Mouse (Mus musculus): ENCODE results near the gene Tulp1.

Gene Tulp1

DNA sequence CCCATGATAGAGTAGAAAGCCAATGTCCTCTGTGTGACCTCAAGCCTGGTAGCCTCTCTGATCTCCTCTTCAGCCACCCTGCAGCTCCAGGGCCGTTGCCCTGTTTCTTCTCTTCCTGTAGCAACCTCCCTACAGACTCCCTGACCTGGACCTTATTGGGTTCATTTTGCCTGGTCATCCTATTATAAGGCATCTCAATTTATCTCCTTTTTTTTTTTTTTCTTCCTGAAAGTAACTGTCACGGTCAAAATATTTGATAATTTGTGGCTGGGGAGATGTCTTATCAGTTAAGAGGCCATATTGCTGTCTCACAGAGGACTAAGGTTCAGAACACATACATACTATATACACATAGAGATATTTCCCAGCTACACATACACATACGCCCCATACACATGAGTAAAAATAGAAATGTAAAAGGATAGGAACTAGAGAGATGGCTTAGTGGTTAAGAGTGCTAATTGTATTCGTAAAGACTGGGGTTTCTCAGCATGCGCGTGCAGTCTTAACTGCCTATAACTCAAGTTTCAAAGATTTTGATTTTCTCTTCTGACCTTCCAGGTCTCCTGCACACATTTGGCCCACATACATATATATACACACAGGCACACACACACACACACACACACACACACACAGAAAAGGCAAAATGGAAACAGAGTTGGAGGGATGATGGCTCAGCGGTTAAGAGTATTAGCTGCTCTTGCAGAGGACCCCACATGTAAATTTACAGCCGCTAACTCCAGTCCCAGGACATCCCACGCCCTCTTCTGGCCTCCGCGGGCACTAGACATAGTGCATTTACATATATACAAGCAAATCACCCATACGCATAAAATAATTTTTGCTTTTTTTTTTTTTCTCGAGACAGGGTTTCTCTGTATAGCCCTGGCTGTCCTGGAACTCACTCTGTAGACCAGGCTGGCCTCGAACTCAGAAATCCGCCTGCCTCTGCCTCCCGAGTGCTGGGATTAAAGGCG, 52.5 kb downstream of the Tulp1 start:
- peak; percentile 62 to 72 for DNase-seq

DNA sequence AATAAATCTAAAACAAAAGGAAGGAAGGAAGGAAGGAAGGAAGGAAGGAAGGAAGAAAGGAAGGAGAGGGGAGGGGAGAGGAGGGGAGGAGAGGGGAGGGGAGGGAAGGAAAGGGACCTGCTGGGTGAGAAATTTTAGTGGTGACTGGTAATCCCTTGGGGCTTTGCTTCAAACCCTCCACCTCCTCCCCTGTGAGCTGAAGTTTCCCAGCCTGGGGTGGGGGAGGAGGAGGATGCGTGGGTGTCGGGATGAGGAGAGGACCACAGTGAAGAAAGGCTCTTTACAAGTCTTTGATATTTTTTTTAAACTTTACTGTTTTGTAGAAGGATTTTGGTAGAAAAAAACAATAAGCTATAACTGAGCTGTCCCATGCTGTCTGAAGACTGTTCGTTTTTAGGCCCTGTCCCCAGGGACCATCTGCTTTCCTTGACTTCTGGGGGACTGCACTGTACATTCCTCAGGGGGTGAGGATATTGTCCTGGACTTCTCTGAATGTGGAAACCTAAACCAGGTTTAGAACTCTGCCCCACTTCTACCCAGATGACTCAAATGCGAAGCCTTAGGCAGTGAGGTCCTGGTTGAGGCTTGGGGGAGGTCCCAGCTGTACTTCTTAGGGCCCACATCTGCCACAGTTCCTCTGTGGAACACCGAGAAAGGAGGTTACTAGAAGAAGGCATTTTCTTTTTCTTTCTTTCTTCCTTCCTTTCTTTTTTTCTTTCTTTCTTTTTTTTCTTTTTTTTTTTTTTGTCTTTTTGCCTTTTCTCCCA, 53.5 kb downstream of the Tulp1 start:
- peak in 1 of 2 experiments; percentile 41 for DNase-seq

DNA sequence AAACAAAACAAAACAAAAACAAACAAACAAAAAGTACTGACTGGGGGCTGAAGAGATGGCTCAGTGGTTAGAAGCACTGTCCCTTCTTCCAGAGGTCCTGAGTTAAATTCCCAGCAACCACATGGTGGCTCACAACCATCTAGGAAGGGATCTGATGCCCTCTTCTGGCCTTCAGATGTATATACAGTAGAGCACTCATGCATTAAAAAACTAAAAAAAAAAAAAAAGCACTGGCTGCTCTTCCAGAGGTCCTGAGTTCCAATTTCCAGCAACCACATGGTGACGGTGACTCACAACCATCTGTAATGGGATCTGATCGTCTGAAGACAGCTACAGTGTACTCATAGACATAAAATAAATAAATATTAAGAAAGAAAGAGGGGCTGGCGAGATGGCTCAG, 54.2 kb downstream of the Tulp1 start:
- DNase-seq, result no peak

DNA sequence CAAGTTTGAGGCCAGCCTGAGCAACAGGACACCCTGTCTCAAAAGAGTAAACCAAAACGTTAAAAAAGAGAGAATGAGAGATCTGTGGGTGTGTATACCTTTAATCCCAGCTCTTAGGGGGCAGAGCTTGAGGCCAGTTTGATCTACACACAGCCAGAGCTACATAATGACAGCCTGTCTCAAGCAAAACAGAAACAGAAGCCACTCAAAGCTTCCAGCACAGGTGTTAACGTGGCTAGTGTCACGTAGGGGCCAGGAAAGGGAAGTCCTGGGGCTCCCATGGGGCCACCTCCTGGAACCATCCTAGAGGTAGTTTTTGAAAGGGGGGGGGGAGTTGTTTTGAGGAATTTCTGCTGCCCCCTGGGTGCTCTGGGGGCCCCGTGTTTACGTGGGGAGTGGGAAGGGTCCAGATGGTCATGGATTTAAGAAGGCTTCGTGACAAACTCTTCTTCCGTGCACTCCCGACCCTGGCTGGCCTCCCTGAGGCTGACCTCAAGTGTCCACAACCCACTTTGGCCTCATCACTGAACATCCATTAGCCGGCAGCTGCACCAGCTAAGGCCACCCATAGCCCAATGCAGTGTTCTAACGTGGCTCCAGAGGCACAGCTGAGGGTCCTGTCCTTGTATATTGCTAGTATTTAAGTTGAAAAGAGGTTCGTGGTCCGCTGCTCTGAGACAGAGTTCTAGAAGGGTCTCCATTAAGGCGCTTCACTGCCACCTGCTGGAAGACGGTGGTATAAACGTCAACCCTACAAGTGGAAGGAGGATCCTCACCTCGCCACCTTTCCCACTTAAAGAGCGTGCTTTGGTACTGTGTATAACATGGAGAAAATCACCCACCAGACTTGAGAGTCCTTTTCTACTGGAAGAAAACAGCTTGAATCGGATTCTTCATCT, 56.5 kb downstream of the Tulp1 start:
- peak; percentile 95 to 97 for DNase-seq

DNA sequence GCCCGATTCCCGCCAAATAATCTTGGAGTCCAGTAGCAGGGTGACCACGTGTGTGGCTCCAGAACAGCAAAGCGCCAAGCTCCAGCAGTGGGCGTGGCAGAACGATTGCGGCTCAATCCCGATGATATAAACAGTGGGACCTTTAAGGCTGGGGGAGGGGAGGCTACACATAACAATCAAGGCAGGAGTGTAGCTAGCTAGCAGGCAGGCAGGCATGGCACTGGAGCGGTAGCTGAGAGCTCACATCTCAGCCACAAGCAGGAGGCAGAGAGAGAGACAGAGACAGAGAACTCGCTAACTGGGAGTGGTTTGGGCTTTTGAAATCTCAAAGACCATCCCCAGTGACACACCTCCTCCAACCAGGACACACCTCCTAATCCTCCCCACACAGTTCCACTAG, 59.9 kb downstream of the Tulp1 start:
- no peak for DNase-seq

Measured in kidney, postnatal 4 days (tissue).